Mouse (Mus musculus): ENCODE results near the gene Psma7.

Gene Psma7

DNA sequence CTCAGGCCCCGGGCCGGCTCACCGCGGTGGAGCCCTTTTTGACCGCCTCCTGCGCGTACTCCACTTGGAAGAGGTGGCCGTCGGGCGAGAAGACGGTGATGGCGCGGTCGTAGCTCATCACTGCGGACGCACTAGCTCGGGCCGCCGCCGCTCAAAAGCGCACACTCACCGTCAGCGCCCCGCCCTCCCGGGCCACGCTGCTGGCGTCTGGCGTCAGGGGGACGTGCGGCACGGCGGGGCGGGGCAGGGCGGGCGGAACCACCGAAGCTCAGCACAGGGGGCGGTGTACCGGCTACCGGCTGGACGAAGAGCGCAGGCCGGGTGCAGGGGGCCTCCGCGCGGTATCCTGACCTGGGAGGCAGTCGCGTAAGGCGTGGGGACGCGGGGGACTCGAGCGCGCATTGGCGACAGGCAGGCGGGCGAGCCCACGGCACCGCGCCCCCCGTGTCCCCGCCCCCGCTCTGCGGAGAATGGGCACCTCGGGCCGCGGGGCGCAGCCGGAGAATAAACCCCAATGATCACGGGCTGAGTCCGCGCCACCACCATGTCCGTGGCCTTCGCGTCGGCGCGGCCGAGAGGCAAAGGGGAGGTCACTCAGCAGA, at the start of gene Psma7, which contains the start of gene Ss18l1:
Gene Psma7, minus strand, starts transcription at position 178 of the 602 bp plus-strand sequence.
Gene Ss18l1, plus strand, starts transcription at position 254 of the 602 bp plus-strand sequence.
- peak; percentile 81 to 83 for DNase-seq

DNA sequence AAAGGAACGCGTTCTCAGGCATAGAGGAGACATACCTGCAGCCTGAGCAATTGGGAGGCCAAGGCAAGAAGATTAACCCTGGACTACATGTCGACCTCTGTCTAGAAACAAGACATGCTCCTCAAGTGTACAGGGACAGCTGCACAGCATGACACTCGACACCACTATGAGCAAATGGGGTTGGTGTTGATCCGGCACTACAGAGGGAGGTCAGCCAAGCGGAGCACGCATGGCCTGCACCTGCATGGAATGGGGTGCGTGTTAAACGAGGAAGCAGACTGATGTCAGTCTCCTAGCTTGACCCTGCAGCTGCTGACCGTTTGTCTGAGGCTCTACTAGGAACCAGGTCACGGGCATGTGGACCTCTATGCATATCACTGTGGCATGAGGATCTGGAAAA, 48.1 kb upstream of the Psma7 start:
- no peak for DNase-seq

DNA sequence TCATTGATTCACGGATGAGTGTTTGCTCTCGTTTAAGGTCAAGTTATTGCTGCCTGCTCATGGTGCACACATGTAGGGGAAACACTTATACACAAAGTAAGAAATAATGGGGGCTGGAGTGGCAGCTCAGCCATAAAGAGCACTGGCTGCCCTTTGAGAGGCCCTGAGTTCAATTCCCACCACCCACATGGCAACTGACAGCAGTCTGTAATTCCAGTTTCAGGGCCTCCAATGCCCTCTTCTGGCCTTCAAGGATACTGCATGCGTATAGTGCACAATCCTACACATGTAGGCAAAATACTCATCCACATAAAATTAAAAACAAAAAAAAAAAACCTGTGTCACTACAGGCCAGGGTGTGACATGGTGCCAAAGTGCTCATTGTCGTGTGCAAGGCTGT, 45.2 kb upstream of the Psma7 start:
- no peak for DNase-seq

DNA sequence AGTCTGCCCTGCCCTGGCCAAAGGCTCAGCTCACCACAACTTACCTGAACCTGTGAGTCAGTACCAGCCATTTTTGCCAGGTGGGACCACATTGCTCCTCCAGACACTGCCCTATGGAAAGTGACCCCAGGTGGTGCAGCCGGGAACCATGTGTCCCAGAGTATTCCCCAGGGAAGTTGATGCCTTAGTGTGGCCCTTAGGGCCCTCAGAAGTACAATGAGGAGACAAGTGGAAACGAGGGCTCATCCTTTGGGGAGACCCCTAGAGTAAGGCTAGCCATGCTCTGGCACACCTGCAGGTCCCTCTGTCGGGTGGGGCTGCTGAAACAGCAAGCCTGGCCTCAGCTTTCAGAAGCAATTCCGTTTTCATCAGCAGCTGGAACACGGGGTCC, 44.4 kb upstream of the Psma7 start:
- DNase-seq: no peak

DNA sequence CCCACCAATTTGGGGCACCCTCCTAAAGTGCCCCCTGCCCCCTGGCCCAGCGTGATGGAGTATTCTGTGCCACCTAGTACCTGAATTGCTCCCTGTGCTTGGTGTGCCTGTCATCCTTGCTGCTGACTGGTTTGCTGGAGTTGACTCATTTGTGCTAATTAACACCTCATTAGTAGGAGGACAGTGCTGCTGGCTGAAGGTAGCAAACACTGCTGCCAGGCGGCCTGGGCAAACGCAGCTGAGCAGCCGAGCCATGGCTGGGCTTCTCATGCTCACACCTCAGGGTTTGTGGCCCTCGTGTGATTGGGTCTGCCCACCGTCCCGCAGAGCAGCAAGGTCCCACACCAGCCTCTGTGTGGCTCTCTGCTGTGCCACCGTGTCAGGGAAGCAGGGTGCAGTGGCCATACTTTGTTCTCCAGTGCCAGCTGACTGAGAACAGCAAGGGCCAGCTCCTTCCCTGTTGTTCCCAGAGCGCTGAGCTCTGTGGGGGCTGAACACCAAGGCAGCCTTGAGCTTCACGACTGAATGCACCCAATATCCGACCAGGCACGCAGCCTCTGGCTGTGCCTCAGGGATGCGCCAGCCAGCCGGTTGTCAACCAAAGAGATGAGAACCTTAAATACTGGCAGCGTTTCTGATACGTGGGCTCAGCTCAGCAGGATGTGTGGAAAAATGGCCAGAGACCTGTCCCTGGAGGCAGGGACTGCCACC, 43.8 kb upstream of the Psma7 start:
- no peak for DNase-seq

DNA sequence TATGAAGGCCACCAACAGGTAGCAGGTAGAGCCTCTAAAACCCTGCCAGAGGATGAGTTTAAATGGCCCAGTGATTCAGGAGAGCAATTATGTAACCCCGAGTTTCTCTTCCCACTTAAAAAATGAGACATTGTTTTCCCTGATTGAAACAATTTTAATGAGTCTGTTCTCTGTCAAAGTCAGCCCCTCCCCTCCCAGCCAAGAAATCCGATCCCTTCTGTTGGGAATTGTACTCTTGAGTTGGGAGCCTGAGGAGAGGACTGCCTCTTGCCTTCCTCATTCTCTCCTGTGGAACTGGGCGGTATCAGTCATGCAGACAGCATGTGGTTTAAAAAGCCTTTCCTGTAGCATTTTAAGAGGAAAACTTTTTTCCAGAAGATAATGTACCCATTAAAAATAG, 42.3 kb upstream of the Psma7 start:
- DNase-seq: no peak

DNA sequence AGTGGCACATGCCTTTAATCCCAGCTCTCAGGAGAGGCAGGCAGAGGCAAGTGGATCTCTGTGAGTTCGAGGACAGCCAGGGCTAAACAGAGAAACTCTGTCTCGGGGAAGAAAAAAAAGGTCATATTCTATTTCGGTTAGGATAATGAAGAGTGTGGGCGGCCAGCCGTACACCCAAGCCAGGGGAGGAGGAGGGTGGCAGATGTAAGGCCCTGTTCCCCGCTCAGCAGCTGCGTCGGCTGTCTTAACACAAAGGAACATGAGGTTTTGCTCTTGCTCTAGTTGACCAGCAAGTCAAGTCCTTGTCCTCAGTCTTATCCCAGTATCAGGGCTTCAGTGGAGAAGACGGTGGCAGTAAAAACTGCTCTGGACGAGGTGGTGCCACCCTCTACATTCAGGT, 40.8 kb upstream of the Psma7 start:
- no peak for DNase-seq

DNA sequence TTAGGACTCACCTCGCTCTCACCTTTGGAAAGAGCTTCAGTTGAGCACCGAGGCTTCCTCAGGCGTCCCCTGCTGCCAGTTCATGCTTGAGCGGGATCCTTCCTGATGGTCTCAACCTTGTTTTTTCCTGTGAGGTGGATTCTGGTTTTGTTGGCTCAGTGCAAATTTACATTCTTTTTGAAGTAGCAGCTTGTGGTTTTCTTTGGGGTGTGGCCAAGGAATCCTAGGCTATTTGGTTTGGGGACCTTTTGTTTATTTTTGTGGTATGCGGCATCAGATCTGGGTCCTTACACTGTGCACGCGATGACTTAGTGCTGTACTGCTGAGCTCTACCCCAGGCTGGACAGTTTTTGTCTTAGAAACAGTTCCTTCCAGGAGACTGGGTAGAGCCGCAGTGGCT, 38.4 kb upstream of the Psma7 start:
- DNase-seq: no peak

DNA sequence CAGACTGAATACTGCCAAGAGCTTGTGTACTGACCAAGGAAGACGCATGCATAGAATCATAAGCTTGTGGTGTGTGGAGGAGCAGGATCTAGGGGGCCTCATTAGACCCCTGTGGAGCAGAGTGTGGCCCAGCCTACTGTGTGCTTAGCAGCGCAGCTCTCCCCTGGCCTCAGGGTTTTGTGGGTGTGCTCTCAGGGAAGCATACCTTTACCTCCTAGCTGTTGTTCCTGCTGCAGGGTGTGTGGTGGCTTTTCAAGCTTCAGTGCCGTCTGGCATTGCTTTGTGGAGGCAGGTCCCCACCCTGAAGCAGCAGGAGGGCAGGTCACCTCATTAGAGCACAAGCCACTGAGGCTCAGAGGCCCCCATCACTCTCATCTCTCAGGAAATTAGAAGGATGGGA, 35.4 kb upstream of the Psma7 start:
- no peak for DNase-seq

DNA sequence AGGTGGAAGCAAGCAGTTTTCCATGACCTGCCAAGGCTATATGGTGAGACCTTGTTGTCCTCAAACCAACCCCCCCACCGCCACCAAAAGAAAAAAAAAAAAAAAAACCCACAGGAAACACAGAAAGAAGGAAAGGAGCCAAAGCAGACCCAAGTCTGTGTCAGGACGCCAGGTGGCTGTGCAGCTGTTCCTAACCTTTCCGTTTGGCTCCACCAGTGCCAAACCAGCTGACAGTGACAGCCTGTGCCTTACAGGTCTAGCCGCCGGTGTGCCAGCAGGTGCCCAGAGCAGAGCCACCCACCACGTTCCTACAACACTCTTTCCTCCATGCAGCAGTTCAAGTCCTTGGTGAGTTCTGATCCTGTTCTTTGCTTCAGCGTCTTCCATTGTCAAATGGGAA, 30.7 kb upstream of the Psma7 start:
- DNase-seq: no peak

DNA sequence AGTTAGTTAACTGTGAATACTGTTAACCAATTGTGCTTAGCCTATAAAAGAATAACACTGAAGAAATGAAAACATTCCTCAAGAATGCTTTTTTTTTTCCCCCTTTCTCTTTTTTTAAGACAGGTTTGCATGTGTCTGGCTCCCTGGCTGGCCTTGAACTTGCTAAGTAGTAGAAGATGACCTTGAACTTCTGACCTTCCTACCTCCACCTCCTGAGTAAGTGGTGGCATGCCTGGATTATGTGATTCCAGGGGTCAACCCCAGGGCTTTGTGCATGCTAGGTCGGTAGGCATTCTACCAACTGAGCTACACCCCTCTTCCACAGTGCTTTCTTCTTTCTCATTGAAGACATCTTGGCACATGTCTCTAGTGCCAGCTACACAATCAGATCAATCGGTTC, 29.4 kb upstream of the Psma7 start:
- no peak for DNase-seq

DNA sequence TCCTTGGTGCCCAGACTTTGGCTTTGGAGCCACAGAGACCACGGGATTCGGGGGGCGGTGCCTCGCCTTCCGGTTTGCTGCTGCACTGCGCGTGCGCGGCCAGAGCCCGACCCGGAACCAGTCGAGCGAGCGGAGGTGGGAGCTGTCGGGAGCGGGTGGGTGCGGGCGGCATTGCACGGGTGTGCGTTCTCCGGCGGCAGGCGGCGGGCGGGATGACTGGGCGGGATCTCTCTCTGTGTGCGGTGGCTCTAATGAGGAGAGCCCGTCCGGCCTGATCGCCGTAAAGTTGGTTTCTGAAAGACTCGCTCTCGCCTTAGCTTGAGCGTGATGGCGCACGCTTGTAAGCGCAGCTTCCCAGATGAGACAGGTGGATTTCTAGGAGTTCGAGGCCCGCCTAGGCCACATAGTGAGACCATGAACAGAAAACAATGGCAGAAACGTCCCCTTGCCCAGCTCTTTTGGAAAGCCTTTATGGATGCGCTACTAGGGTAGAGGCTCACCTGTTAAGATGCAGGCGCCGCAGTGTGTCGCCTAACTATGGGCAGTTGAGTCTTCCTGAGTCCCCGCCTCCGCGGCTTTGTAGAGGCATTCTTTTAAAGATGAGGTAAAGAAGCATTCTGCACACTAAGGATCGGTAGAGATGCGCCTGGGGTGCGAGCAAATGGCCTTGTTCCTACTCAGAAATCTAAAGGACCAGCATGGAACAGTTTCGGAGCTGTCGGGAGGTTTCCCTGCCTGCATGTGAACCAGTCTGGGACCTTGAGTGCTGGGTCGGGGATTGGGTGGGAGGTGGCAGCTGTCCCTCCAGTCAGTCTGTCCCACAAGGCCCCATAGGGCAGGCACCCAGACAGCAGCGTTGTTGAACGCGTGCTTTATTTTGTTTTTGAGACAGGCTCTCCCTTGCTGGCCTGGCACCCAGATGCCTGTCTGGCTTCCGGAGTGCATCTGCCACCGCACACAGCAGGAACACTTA, 28.5 kb upstream of the Psma7 start, which contains the start of gene Mtg2:
Gene Mtg2, plus strand, starts transcription at position 108 of the 973 bp plus-strand sequence.
- DNase-seq: peak; percentile 94

DNA sequence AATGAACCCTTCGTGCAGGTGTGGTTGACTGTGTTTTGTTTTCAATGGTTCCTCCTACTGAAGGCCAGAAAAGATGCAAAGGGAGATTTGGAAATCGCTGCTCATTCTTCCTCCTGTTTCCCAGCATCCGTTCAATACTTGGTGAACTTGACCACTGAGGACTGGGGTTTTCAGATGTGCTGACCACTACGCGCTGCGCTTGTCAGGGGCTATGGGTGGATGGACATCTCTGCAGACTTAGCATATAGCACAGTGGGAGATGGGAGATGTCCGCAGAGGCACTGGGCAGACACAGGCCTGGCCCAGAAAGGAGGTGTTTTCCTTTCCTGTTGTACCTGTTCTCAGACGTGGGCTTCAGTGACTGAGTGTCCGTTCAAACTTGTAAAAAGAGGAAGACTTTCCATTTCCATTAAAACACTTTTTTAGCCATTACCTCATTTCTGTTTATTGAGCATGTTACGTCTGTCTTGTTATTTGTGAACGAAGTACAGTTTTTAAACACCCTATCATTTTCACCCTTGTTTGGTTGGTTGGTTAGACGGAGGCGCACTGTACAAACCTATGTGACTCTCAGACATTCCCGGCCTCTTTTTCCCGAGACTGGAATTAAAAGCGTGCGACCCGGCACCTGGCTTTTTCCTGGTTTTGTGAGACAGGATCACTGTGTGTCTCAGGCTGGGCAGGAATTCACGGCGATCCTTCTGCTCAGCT, 27.7 kb upstream of the Psma7 start:
- DNase-seq: no peak

DNA sequence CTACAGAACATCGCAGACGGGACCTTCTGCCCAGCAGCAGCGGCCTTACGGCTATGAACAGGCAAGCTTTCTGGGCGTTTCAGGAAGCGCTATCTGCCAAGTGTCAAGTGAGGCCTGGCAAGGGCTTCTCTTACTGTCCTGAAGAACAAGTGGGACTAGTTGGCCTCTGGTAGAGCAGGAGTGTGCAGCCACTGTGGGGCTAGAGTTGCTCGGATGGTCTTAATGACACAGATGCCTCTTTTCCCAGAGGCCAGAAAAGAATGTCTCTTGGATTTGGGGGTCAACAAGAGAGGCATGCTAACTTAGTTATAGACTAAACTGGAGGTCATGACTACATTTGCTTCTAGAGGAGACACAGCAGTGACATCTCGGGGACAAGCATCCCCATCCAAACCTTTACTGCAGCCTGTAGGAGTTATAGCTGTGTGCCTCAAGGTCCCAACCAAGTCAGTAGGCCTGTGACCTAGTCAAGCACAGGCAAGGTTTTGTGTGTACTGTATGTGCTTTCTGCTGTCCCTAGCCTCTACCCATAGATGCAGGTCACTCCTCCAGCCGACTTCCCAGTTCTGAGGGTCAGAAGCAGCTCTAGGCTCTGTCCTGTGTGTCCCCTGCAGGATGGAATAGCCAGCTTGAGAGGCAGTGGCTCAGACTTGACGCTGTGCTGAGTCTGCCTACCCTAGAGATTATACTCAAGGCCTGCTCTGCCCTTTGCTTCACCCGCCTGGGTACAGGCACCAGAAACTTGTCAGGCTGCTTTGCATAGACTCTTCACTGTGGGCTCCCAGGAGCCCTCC, 21.3 kb upstream of the Psma7 start:
- no peak for DNase-seq

DNA sequence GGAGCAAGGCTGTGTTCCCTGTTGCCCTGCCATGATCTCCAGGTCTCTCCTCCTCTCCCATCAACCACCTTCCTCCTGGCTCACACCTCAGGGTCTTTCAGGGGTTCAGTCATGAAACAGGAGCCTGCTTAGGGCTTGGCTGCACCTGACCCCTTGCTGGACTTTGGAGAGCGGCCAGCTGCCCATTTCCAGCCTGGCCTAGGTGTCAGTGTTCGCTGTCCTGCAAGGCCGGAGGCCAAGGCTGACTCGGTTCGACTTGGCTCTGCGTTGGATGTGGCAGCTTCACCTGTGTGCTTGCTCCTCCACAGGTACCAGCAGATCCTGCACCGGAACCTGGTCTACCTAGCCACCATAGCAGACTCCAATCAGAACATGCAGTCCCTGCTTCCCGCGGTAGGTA, 10.8 kb upstream of the Psma7 start:
- peak; percentile 50 to 65 for DNase-seq

DNA sequence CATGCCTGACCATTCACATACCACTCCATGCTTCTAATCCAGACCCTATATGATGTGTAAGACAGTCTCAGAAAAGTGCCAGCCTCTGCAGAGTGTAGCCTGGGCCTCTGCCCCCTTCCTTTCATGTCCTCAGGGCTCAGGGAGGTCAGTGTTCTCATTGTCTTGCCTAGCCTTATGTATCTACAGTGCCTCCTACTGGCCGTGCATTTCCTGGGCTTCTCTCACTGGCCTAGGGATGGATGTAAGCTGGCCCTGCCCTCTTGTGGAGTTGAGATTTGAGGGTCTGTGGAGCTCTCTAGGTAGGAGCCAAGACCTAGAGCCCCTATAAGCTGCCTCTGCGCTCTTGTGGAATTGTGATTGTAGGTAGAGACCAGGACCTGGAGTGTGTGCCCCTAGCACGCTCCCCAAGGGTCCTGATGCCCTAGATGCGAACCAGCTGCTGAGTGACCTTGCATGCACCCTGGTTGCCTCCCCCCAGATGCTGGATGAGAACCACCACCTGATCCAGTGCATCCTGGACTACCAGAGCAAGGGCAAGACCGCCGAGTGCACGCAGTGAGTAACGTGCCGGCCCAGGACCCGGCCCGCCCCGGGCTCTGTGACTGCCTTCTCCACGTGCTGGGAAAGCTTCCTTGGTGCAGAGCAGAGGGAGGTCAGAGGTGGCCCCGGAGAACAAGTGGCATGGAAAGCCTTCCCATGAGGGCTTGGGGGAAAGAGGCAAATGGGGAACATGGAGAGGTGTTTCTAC, 9.9 kb upstream of the Psma7 start:
- no peak for DNase-seq

DNA sequence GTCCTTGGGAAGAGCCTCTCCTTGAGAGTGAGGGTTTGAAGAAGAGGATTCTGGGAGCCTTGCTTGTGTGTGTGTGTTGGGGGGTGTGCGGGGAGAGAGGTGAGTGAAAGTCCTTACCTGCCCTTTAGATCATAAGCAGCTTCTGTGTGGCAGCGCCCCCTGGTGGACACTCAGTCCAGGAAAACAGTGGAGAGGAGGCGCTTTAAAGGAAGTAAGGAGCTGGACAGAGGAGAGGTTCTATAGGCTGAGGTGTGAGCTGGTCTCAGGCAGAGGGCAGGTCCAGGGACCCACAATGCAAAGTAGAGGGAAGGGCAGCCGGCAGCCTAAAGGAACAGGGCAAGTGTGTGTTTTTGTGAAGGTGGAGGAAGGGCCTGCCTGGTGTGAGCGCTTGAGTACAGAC, 8.8 kb upstream of the Psma7 start:
- DNase-seq: peak; percentile 71 to 85

DNA sequence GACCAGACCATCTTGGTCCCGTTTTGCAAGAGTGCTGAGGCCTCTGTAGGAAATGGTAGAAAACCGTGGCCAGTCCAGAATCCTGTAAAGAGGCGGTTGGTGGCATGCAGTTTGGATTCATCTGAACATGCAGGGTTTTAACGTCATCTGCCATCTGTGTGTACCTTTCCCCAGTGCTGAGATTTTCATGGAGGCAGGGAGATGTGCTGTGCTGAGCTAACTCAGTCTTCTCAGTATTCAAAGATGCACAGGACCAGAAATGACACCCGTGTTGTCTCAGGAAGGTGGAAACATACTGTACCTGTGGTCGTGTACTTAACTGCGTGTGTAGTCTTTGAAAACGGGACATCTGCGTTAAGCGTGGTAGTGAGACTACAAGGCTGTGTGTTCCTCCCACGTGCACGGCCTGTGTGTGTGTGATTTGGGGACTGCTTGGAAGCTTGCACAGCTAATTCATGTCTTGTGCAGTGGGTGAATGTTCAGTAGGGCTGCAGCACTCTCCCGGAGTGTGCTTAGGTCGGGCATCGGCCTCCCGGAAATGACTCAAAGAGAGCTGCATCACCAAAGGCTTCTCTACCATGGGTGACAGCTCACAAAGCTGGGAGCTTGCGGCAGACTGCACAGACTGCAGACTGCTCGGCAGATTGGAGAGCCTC, 5.9 kb upstream of the Psma7 start:
- DNase-seq: no peak

DNA sequence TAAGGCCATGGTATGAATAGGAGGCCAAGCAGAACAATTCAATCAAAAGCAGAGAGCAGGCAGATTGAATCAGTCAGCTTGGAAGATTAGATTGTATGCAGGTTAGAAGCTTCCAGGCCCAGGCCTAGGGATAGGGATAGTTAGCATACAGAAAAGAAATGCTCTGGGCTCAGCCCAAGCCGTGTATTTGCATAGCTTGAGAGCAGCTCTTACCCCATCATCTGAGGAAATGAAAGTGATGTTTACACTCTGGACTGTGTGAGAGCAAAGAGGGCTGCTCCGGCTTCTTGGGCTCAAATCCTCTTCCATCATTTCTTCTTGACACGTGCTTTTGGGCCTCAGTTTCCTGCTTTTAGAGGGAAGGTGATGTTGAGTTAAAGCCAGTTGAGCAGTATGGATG, 5.3 kb upstream of the Psma7 start:
- no peak for DNase-seq

DNA sequence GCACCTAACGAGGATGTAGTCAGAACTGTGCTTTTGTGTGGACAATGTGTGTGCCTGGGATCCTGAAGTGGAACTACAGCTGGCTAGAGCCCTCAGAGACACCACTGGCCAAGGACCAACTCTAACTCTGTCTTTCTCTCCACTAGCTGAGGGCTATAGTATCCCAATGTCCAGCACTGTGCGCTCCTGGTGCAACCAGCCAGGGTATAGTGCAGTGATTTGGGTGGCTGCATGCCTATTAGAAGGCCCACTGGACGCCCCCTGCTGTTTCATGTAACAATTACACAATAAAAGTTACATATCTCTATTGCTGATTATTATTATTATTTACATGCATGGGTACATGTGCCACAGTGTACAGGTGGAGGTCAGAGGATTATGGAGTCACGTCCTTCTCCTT, 3.0 kb upstream of the Psma7 start:
- peak; percentile 23 to 38 for DNase-seq

All from kidney, adult 8-10 months (tissue).